Mouse (Mus musculus): ENCODE measurements around the gene B3galt4. TPM values are rescaled to one million over a fixed set of nuclear protein-coding genes. Genes with fewer than 3 reads are reported as not detected.

The B3galt4 gene
- total and polyA plus RNA-seq, 2 experiments from 2014 or later = 9.8 to 11.7 TPM

DNA sequence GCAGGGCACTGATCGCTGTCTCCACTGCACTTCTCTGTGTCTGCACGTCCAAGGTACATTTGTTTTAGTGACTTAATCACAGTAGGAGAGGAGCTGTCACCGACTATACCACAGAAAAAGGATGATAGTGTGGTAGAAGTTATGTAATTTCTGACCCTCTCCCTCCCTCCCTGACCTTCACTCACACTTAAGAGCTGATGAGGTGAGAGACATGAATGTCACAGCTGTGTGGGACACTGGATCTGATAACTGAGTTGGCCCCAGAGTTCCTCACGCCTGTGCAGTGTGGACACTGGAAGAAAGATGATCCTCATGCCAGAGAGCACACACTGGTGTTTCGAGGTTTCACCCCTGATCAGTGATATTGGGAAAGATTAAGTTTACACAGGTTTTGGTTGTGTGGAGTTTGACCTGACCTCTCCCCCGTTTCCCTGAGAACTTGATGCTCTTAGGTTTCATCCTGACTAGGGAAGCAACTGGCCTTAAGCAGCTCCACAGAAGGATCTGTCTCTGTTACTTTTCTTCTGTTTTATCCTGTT, 28.3 kb upstream of the B3galt4 start:
- WGBS = 80% methylated on average over 6 of the region's 6 CpGs
- peaks cover 9% of the 10 kb centered on the region for H3K27me3 ChIP-seq (ENCODE audit: insufficient read depth, low read length)
- no peak for TF ChIP-seq CTCF (IDR thresholded peaks at IDR 0.05; ENCODE audit: low read depth)
- H3K4me3 ChIP-seq (ENCODE audit: low read depth, low read length) = no peak overlapping the region
- no peaks in the 10 kb centered on the region for H3K9me3 ChIP-seq (ENCODE audit: low read length)
- H3K36me3 ChIP-seq (ENCODE audit: insufficient read depth) = no peaks in the 10 kb centered on the region
- no peak overlapping the region for H3K9ac ChIP-seq
- no peak overlapping the region for H3K4me2 ChIP-seq (ENCODE audit: low read depth)
- H3K4me1 ChIP-seq (ENCODE audit: insufficient read depth) = 0 out of 2 replicates have a peak, but pooled peaks cover 4% of the 10 kb centered on the region
- H3K27ac ChIP-seq (ENCODE audit: low read depth, low read length) = no peak overlapping the region
- ATAC-seq (no peak), DNase-seq (no peak)

GRCm38 (mm10) chr17:33978631-33979031, 27.3 kb upstream of the B3galt4 start:
- WGBS = 1% methylated on average over 17 of the region's 17 CpGs
- H3K9me3 ChIP-seq (ENCODE audit: low read length) = no peaks in the 10 kb centered on the region
- 0 out of 2 replicates have a peak overlapping the region, but pooled peaks have one; percentile 34 for H3K9ac ChIP-seq
- 0 out of 2 replicates have a peak, but pooled peaks cover 4% of the 10 kb centered on the region for H3K4me1 ChIP-seq (ENCODE audit: insufficient read depth)
- peak overlapping the region; percentile 37 for H3K4me3 ChIP-seq (ENCODE audit: low read depth, low read length)
- no peak for TF ChIP-seq CTCF (IDR thresholded peaks at IDR 0.05; ENCODE audit: low read depth)
- H3K36me3 ChIP-seq (ENCODE audit: insufficient read depth) = no peaks in the 10 kb centered on the region
- DNase-seq (no peak), ATAC-seq (no peak)
- peaks cover 9% of the 10 kb centered on the region for H3K27me3 ChIP-seq (ENCODE audit: insufficient read depth, low read length)
- H3K27ac ChIP-seq (ENCODE audit: low read depth, low read length) = no peak overlapping the region
- H3K4me2 ChIP-seq (ENCODE audit: low read depth) = peak overlapping the region; percentile 57

GRCm38 (mm10) chr17:33977861-33978557, 26.7 kb upstream of the B3galt4 start:
- H3K4me2 ChIP-seq (ENCODE audit: low read depth) = peak overlapping the region; percentile 57
- no peaks in the 10 kb centered on the region for H3K9me3 ChIP-seq (ENCODE audit: low read length)
- no peak for DNase-seq
- WGBS = 4% methylated on average over 57 of the region's 57 CpGs
- 0 out of 2 replicates have a peak, but pooled peaks cover 4% of the 10 kb centered on the region for H3K4me1 ChIP-seq (ENCODE audit: insufficient read depth)
- no peak overlapping the region for H3K27ac ChIP-seq (ENCODE audit: low read depth, low read length)
- 0 out of 2 replicates have a peak overlapping the region, but pooled peaks have one; percentile 34 for H3K9ac ChIP-seq
- ATAC-seq = no peak
- TF ChIP-seq CTCF (IDR thresholded peaks at IDR 0.05; ENCODE audit: low read depth) = no peak
- peaks cover 9% of the 10 kb centered on the region for H3K27me3 ChIP-seq (ENCODE audit: insufficient read depth, low read length)
- no peaks in the 10 kb centered on the region for H3K36me3 ChIP-seq (ENCODE audit: insufficient read depth)
- H3K4me3 ChIP-seq (ENCODE audit: low read depth, low read length) = peak overlapping the region; percentile 37

GRCm38 (mm10) chr17:33973572-33973971, 22.3 kb upstream of the B3galt4 start:
- WGBS = 60% methylated on average over 3 of the region's 3 CpGs
- Histone ChIP-seq H3K27ac (ENCODE audit: low read depth, low read length) (no peak overlapping the region), H3K9ac (no peak overlapping the region)

GRCm38 (mm10) chr17:33972691-33973090, 21.4 kb upstream of the B3galt4 start:
- H3K4me3 ChIP-seq (ENCODE audit: low read depth, low read length) = no peak overlapping the region
- no peaks in the 10 kb centered on the region for H3K4me1 ChIP-seq (ENCODE audit: insufficient read depth)
- WGBS = 19% methylated on average over 1 of the region's 1 CpGs
- H3K4me2 ChIP-seq (ENCODE audit: low read depth) = no peak overlapping the region
- no peaks in the 10 kb centered on the region for H3K36me3 ChIP-seq (ENCODE audit: insufficient read depth)
- H3K9ac ChIP-seq = no peak overlapping the region
- no peaks in the 10 kb centered on the region for H3K9me3 ChIP-seq (ENCODE audit: low read length)
- ATAC-seq = no peak
- H3K27me3 ChIP-seq (ENCODE audit: insufficient read depth, low read length) = peaks cover 4% of the 10 kb centered on the region; the same call in 1 of the 2 replicates
- H3K27ac ChIP-seq (ENCODE audit: low read depth, low read length) = no peak overlapping the region
- DNase-seq = no peak
- no peak for TF ChIP-seq CTCF (IDR thresholded peaks at IDR 0.05; ENCODE audit: low read depth)

More at GRCm38 (mm10) chr17:33973572-33973971, 22.3 kb upstream of the B3galt4 start:
- Histone ChIP-seq H3K4me1 (ENCODE audit: insufficient read depth) (no peaks in the 10 kb centered on the region), H3K9me3 (ENCODE audit: low read length) (no peaks in the 10 kb centered on the region), H3K27me3 (ENCODE audit: insufficient read depth, low read length) (peaks cover 9% of the 10 kb centered on the region), H3K4me3 (ENCODE audit: low read depth, low read length) (no peak overlapping the region), H3K36me3 (ENCODE audit: insufficient read depth) (no peaks in the 10 kb centered on the region), H3K4me2 (ENCODE audit: low read depth) (no peak overlapping the region)
- TF ChIP-seq CTCF (IDR thresholded peaks at IDR 0.05; ENCODE audit: low read depth) = no peak
- ATAC-seq = no peak
- DNase-seq = no peak

GRCm38 (mm10) chr17:33969394-33969793, 18.1 kb upstream of the B3galt4 start:
- DNase-seq (no peak), ATAC-seq (no peak)
- WGBS = 80% methylated on average over 4 of the region's 4 CpGs
- Histone ChIP-seq H3K9me3 (ENCODE audit: low read length) (no peaks in the 10 kb centered on the region), H3K4me2 (ENCODE audit: low read depth) (no peak overlapping the region), H3K4me1 (ENCODE audit: insufficient read depth) (no peaks in the 10 kb centered on the region), H3K27ac (ENCODE audit: low read depth, low read length) (no peak overlapping the region), H3K27me3 (ENCODE audit: insufficient read depth, low read length) (no peaks in the 10 kb centered on the region), H3K9ac (no peak overlapping the region), H3K36me3 (ENCODE audit: insufficient read depth) (peaks cover 16% of the 10 kb centered on the region), H3K4me3 (ENCODE audit: low read depth, low read length) (no peak overlapping the region)
- TF ChIP-seq CTCF (IDR thresholded peaks at IDR 0.05; ENCODE audit: low read depth) = peak; percentile 35

- Histone ChIP-seq H3K27ac (ENCODE audit: low read depth, low read length) (no peak overlapping the region), H3K9me3 (ENCODE audit: low read length) (no peaks in the 10 kb centered on the region), H3K4me1 (ENCODE audit: insufficient read depth) (no peaks in the 10 kb centered on the region), H3K27me3 (ENCODE audit: insufficient read depth, low read length) (no peaks in the 10 kb centered on the region), H3K36me3 (ENCODE audit: insufficient read depth) (peaks cover 16% of the 10 kb centered on the region), H3K4me2 (ENCODE audit: low read depth) (no peak overlapping the region), H3K9ac (no peak overlapping the region), H3K4me3 (ENCODE audit: low read depth, low read length) (no peak overlapping the region)
- TF ChIP-seq CTCF (IDR thresholded peaks at IDR 0.05; ENCODE audit: low read depth) = peak; percentile 55
- DNase-seq (peak; percentile 69), ATAC-seq (peak; percentile 89)
- 32% methylated on average over 5 of the region's 5 CpGs for WGBS
These were observed 17.6 kb upstream of the B3galt4 start for GRCm38 (mm10) chr17:33968927-33969326.

All from forebrain, postnatal 0 days (tissue).